Mouse (Mus musculus): ENCODE results near the gene Col4a3. TPM values are rescaled to one million over a fixed set of nuclear protein-coding genes. Genes with fewer than 3 reads are reported as not detected.

Col4a3 gene
- polyA plus RNA-seq, 1 experiment: 0.09 TPM

- Histone ChIP-seq H3K27ac (ENCODE audit: insufficient read depth, low read length) (no peak overlapping the region), H3K4me1 (ENCODE audit: control insufficient read depth, insufficient read depth, low read length) (no peaks in the 10 kb centered on the region), H3K4me3 (ENCODE audit: insufficient read depth, low read length) (no peak overlapping the region)
- TF ChIP-seq CTCF (IDR thresholded peaks at IDR 0.05; ENCODE audit: borderline replicate concordance, insufficient read depth, low read length) (no peak), POLR2A (IDR thresholded peaks at IDR 0.05; ENCODE audit: low read depth, low read length) (no peak)
These were observed 40.9 kb downstream of the Col4a3 start for GRCm38 (mm10) chr1:82627652-82628051.

DNA sequence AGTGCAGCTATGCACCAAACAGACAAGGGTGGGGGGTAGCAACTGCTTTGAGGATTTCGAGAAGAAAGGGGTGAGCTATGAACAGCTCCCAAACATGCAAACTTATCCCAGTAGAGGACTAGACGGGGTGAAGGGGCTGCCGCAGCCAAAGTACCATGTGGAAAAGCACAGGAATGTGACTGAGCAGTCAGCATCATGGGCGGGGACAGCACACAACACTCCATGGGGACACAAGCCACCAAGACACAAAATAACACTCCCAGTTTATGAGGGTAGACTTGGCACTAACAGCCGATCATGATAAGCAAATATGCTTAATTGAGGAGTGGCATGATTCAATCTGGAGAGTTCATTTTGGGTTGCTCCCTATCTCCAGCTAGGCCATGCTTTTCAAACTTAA lies 42.8 kb downstream of the Col4a3 start:
- TF ChIP-seq CTCF (IDR thresholded peaks at IDR 0.05; ENCODE audit: borderline replicate concordance, insufficient read depth, low read length) (no peak), POLR2A (IDR thresholded peaks at IDR 0.05; ENCODE audit: low read depth, low read length) (no peak)

GRCm38 (mm10) chr1:82631169-82631792 lies 44.6 kb downstream of the Col4a3 start:
- Histone ChIP-seq H3K4me3 (ENCODE audit: insufficient read depth, low read length) (no peak overlapping the region), H3K4me1 (ENCODE audit: control insufficient read depth, insufficient read depth, low read length) (no peaks in the 10 kb centered on the region), H3K27ac (ENCODE audit: insufficient read depth, low read length) (no peak overlapping the region)
- TF ChIP-seq POLR2A (IDR thresholded peaks at IDR 0.05; ENCODE audit: low read depth, low read length) (no peak), CTCF (IDR thresholded peaks at IDR 0.05; ENCODE audit: borderline replicate concordance, insufficient read depth, low read length) (no peak)

More for the DNA sequence above, 42.8 kb downstream of the Col4a3 start:
- Histone ChIP-seq H3K4me3 (ENCODE audit: insufficient read depth, low read length) (no peak overlapping the region), H3K27ac (ENCODE audit: insufficient read depth, low read length) (no peak overlapping the region), H3K4me1 (ENCODE audit: control insufficient read depth, insufficient read depth, low read length) (no peaks in the 10 kb centered on the region)

DNA sequence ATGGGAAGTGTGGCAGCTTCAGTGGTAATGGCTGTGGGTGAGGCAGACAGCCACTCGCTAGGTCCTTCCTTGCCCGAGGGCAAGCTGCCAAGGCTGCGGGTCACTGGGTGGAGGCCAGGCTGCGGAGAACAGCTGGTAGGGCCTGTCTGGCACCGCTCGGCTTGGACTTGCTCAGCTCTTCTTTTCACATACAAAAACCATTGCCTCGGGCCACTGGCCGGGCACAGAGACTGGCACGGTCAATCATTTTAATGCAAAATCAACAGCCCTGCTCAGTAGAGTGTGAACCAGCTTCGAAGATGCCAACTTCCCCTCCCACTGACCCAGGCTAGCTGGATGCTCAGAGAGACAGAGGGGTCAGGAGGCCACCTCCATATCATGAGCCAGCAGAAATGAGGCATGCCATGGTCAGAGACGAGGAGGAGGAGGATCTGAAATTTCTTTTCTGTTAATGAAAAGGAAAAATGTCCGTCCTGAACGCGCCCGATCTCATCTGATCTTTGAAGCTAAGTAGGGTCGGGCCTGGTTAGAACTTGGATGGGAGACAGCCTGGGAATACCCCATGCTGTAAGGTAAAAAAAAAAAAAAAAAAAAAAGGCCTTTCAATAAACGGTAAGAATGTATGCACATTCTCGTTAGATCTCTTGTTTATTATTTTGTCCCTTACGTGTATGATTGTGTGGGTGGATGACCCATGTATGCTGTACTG lies 48.0 kb downstream of the Col4a3 start:
- H3K4me1 ChIP-seq (ENCODE audit: control insufficient read depth, insufficient read depth, low read length): no peaks in the 10 kb centered on the region
- no peak overlapping the region for H3K4me3 ChIP-seq (ENCODE audit: insufficient read depth, low read length)
- no peak overlapping the region for H3K27ac ChIP-seq (ENCODE audit: insufficient read depth, low read length)
- no peak for TF ChIP-seq POLR2A (IDR thresholded peaks at IDR 0.05; ENCODE audit: low read depth, low read length)
- no peak for TF ChIP-seq CTCF (IDR thresholded peaks at IDR 0.05; ENCODE audit: borderline replicate concordance, insufficient read depth, low read length)

- Histone ChIP-seq H3K4me3 (ENCODE audit: insufficient read depth, low read length) (no peak overlapping the region), H3K27ac (ENCODE audit: insufficient read depth, low read length) (no peak overlapping the region), H3K4me1 (ENCODE audit: control insufficient read depth, insufficient read depth, low read length) (no peaks in the 10 kb centered on the region)
- TF ChIP-seq CTCF (IDR thresholded peaks at IDR 0.05; ENCODE audit: borderline replicate concordance, insufficient read depth, low read length): no peak
These were observed 48.5 kb downstream of the Col4a3 start for GRCm38 (mm10) chr1:82635254-82635620.

- TF ChIP-seq POLR2A (IDR thresholded peaks at IDR 0.05; ENCODE audit: low read depth, low read length) (no peak), CTCF (IDR thresholded peaks at IDR 0.05; ENCODE audit: borderline replicate concordance, insufficient read depth, low read length) (no peak)
- Histone ChIP-seq H3K4me3 (ENCODE audit: insufficient read depth, low read length) (no peak overlapping the region), H3K27ac (ENCODE audit: insufficient read depth, low read length) (no peak overlapping the region), H3K4me1 (ENCODE audit: control insufficient read depth, insufficient read depth, low read length) (no peaks in the 10 kb centered on the region)
These were observed 49.6 kb downstream of the Col4a3 start for GRCm38 (mm10) chr1:82636321-82636720.

DNA sequence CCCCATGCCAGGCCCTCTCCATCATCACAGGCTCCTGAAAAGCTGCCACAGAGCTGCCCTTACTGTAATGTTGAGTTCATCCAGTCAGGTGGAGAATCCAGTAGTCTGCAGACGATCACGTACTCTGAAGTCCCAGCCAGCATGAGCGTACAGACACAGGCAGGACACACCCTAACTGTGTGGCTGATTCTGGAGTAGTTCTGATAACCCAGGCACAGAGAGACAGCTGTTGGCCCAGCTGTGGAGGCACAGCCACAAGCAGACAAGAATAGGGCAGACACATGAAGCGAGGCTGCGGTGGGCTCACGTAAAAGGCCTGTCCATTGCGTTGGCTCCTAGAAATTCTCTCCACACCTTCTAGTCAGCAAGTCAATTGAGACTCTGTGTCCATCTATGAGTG lies 50.7 kb downstream of the Col4a3 start:
- Histone ChIP-seq H3K4me1 (ENCODE audit: control insufficient read depth, insufficient read depth, low read length) (no peaks in the 10 kb centered on the region), H3K4me3 (ENCODE audit: insufficient read depth, low read length) (no peak overlapping the region), H3K27ac (ENCODE audit: insufficient read depth, low read length) (no peak overlapping the region)
- TF ChIP-seq POLR2A (IDR thresholded peaks at IDR 0.05; ENCODE audit: low read depth, low read length) (no peak), CTCF (IDR thresholded peaks at IDR 0.05; ENCODE audit: borderline replicate concordance, insufficient read depth, low read length) (no peak)

DNA sequence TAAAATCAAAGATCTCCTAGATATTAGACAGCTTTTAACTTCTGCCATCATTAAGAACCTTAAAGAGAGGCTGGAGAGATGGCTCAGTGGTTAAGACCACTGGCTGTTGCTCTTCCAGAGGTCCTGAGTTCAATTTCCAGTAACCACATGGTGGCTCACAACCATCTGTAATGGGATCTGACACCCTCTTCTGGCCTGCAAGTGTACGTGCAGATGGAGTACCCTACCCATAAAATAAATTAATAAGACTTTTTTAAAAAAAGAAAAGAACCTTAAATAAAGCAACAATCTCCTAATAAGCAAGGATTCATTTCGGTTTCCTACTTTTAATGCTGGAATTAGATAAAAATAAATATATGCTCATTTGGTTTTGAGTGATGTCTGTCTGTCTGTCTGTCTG lies 51.7 kb downstream of the Col4a3 start:
- Histone ChIP-seq H3K4me1 (ENCODE audit: control insufficient read depth, insufficient read depth, low read length) (no peaks in the 10 kb centered on the region), H3K4me3 (ENCODE audit: insufficient read depth, low read length) (no peak overlapping the region), H3K27ac (ENCODE audit: insufficient read depth, low read length) (no peak overlapping the region)
- TF ChIP-seq POLR2A (IDR thresholded peaks at IDR 0.05; ENCODE audit: low read depth, low read length) (no peak), CTCF (IDR thresholded peaks at IDR 0.05; ENCODE audit: borderline replicate concordance, insufficient read depth, low read length) (no peak)

- no peaks in the 10 kb centered on the region for H3K4me1 ChIP-seq (ENCODE audit: control insufficient read depth, insufficient read depth, low read length)
- no peak overlapping the region for H3K4me3 ChIP-seq (ENCODE audit: insufficient read depth, low read length)
- no peak overlapping the region for H3K27ac ChIP-seq (ENCODE audit: insufficient read depth, low read length)
- TF ChIP-seq POLR2A (IDR thresholded peaks at IDR 0.05; ENCODE audit: low read depth, low read length): no peak
- TF ChIP-seq CTCF (IDR thresholded peaks at IDR 0.05; ENCODE audit: borderline replicate concordance, insufficient read depth, low read length): peak; percentile 81
These were observed 54.7 kb downstream of the Col4a3 start for GRCm38 (mm10) chr1:82641316-82641987.

- H3K4me3 ChIP-seq (ENCODE audit: insufficient read depth, low read length): no peak overlapping the region
- no peak overlapping the region for H3K27ac ChIP-seq (ENCODE audit: insufficient read depth, low read length)
- TF ChIP-seq CTCF (IDR thresholded peaks at IDR 0.05; ENCODE audit: borderline replicate concordance, insufficient read depth, low read length) (no peak), POLR2A (IDR thresholded peaks at IDR 0.05; ENCODE audit: low read depth, low read length) (no peak)
- H3K4me1 ChIP-seq (ENCODE audit: control insufficient read depth, insufficient read depth, low read length): no peaks in the 10 kb centered on the region
These were observed 61.3 kb downstream of the Col4a3 start for GRCm38 (mm10) chr1:82647989-82648388.

All from embryonic fibroblast, embryonic 13.5 days (primary cell).